Mouse (Mus musculus) c-Kit-positive CD71-positive TER-119-positive erythroid progenitor cells, embryonic 14.5 days (primary cell): Measurements from ENCODE around the gene Ttll2.
"Not testable (repeated sequence)": the region's sequence is repeated elsewhere in the genome, so short reads cannot be mapped to it uniquely, and the experiment has no call there.

Experiments used
- DNase-seq: peaks from one replicate; pipeline ENCODE4 v3.0.0-alpha.2; 2013; ENCODE audit warnings: low spot score

Ttll2 gene

DNA sequence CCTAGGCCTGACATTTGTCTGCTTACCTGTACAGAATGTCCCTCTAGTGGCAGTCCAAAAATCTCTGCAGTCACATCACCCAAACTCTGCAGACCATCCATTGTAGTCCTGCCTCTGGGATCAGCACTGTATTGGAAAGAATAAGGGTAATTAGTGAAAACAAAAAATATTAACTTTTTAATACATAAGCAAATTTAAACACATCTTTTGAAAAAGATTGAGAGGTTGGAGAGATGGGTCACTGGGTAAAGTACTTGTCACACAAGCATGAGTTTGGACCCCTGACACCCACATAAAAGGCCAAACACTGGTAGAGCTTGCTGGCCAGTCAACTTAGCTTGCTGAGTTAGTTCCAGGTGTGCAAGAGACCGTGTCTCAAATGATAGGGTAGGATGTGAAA, at the start of gene Ttll2:
Gene Ttll2 (minus strand): TSS at position 101 of the 400 bp plus-strand sequence.
- DNase-seq: not testable (repeated sequence)

DNA sequence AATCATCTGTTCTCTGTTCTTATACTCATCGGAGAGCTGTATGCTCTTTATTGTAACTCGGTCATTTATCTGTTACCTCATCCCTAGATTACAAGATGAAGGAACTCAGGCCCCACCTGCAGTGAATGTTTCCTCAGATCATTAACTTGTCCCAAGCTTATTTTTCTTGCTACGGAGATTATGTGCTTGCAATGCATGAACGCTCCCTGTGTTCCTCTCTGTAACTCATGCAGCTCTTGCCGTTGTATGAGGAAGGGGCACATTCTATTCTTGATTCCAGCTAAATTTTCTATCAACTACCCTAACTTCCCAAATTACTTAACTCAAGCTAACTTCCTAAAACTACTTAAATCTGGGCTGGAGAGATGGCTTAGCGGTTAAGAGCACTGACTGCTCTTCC, 47.3 kb upstream of the Ttll2 start:
- not testable (repeated sequence) for DNase-seq

DNA sequence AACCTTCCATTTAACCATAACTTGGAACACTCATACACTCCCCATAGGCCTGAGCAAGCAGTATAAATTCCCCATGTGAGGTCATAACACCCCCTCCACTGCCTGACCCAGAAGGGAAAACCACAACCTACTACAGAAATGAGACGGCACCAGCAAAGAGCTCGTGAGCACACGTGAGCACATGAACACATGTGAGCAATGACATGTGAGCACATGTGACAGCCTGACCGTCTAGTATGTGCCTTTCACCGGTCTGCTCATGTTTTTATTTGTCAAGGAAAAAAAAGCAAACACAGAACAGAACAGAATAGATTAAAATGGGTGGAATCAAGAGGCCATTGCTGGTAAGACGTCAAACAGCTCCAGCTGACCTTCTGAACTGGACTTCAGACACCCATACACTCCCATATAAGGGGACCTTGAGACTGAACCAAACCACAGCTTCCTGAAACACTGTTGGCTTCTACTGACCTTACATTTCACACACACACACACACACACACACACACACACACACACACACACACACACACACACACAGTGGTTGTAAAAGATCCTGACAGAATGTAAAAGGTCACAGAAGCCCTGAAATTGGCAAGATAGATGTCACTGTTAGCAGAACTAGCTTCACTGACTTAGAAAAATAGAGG, 45.8 kb upstream of the Ttll2 start:
- not testable (repeated sequence) for DNase-seq

DNA sequence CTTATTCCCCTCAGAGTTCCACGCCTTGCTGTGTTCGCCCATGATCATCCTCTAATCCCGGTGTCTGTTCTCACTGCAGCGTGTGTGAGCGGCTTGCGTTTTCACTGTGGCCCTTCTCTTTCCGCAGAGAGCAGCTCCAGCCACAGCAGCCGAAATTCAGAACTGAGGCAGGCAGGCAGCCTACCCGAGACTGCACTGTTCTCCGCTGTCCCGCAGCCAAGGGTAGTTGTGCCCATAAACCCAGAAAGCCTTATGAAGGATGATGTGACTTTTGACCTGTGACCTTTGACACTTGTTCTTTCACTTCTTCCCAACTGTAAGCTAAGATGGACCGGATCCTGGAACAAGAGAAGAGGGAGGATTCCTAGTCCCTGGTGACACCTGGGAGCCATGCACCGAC, 44.6 kb upstream of the Ttll2 start:
- not testable (repeated sequence) for DNase-seq

DNA sequence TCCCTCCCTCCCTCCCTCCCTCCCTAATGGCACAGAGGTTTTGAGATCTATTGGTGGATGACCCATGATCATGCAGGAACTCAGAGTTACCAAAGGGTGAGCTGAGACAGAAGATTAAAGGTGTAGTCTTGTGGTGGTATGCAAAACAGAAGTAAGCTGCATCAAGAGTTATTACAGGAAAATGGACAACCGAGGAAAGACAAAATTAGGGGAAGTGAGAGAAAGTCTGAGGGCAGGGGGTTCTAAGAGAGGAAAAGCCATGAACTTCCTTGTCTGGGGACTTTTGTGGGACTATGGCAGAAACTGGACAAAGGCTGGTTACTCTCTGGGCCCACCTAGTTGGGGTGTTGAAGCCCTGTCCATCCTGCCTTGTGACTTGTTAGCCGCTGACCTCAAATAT, 43.8 kb upstream of the Ttll2 start:
- not testable (repeated sequence) for DNase-seq

DNA sequence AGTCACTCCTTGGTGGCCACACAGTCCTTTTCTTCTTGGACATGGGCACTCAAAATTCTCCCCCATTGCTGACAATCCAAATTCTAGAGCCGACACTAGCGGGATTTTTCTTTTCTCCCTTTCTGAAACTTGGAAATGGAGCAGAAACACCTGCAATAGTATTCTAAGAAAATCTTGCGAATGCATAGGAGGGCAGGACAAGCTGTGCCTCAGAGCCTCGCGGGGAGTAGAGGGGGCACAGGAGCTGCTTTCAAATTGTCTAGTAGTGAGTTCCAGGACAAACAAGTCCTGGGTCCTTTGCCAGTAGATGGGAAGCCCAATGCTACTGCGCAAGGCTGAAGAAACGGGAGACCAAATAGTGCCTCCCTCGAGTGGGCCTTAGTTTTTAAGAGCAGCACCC, 43.2 kb upstream of the Ttll2 start:
- not testable (repeated sequence) for DNase-seq

DNA sequence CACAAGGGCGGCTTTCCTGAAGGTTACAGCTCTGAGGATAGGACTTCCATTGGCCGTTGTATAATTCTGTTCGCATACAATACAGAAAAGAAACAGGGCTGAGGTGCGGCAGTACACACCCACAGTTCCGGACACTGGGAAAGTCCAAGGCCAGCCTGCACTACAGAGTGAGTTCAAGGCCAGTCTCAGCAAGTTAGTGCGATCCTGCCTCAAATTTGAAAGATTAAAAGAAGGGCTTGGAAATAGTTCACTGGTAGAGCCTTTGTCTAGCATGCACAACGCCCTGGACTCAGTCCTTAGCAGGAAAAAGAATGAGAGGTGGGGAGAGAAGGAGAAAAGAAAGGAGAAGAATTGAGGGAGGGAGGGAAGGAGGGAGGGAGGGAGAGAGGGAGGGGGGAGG, 42.6 kb upstream of the Ttll2 start:
- DNase-seq: not testable (repeated sequence)

DNA sequence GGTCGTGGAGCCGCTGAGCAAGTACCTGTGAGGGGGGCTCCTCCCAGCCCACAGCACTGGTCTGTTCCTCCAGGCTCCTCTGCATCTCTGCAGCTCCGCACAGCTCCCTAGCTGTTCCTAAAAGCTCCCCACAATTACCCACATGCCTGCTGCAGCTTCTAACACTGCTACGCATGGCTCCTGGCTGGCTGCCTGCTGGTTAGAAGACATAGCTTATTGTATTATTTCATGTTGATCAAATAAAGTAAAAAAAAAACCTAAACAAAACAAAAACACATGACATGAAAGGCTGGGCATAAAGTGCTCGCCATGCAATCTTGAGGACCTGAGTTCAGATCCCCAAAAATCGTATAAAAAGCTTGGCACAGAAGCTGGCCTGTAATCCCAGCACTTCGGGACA, 37.4 kb upstream of the Ttll2 start:
- not testable (repeated sequence) for DNase-seq

DNA sequence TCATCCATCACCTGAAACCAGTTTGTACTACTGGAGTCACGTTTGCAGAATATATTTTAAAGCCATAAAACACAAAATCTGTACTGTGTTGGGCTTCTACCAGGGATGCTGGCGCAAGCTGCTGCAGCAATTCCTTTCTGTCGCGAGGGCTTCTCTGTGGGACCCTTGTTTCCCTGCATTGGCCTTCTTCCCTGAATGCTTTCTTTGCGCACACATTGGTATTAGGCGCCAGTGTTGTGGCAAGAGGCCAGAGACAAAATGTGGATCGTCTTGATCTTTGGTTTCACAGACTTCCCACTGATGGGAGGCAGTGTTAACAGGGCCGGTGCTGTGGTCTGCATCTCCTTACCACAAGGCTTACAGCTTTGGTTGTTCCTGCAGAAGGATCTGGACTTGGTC, 36.5 kb upstream of the Ttll2 start:
- DNase-seq: not testable (repeated sequence)

DNA sequence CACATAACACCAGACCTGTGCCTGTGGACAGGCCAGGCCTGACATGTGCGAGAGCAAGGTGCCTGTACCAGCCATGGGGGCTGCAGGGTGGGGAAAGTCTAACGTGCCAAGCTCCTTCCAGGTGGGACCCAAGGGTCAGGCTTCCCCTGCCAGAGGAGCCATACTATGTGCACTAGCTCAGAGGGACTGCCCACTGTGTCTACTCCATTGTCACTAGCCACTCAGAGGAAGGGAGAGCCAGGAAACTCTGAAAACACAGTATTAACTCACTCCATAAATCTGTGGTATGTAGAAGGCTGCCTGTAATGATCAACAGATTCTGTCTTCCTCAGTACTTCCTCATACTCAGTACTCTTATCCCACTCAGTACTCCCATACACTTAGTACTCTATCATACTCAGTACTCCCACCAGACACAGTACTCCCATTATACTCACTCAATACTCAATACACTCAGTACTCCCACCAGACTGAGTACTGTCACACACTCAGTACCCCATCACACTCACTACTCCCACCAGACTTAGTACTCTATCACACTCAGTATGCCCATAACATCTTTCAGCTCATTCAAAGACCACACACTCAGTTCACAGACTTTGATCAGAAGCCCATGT, 36.0 kb upstream of the Ttll2 start:
- DNase-seq: not testable (repeated sequence)

DNA sequence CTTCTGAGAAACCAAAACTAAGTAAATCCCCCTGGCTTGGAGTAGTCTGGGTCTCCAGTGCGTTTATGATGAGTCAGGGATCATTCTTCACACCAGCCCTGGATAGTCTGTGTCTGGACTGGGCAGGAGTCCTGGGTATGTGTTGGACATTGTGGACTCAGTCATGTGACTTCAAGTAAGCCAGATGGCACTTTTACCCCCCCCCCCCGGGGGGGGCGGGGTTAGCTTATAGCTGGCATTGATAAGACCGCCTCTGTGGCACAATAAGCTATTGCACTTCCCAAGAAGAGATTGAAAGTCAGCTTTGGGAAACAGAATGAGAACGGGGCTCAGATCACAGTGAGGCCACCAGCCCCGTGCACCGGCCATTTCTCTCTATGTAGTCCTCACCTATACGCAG, 33.5 kb upstream of the Ttll2 start:
- DNase-seq: not testable (repeated sequence)

DNA sequence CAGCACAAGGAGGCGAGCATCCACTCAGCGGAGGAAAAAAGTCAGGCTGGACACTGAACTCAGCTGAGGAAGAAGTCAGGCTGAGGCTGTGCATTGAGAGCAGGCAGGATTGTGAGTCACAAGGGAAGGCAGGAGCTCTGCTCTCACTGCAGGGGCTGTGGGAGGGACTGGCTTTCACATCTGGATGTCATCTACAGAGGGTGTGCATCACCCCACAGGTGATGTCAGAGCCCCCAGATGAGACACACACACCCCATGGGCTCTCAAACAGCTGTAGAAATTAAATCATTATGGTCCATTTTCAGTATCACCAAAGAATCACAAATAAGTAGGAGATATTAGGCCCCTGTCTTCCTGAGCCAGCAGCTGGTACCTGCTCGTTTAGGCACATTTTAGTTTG, 32.9 kb upstream of the Ttll2 start, which contains the start of gene Unc93a2:
Gene Unc93a2 (minus strand): TSS at position 101 of the 400 bp plus-strand sequence.
- not testable (repeated sequence) for DNase-seq

DNA sequence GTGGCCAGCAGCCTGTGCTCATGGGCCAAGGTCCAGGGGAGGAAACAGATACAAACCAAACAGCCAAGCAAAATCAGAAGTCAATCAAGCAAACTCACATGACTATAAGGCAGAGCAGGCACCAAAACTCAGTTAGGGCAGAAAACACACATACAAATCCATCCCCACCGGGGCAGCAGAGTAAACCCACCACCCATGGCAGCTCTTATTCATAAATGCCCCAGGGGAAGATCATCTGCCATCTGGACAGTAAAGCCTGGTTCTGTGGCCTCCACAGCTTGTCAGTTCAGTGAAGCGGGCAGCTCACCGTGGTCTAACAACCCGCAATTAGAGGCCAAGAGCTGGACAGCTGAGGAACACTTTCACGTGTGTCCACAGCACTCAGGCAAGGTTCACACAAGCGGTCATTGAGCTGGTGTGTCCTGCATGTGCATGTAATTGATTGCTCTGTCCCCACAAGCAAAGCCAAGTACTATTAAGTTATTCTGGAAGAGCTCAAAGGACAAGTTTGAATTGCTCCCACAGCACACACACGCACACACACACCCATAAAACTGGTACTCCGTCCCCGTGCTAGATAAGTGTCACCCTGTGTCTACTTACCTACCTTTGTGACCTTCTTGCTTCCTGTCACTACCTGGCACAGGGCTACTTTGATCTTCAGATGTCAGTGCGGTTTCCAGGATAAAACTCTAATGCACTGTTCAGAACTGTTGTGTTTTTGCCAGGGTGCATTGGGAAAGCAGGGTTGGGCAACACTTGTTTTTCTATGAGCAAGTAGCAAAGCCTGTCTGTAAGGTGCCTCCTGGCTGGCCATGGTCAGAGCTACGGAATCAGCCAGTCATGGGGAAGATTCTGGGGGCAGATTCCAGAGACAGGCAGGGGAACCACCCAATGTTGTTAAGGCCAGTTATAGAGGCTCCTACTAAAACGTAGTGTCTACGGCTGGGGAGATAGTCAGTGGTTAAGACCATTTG, 31.0 kb upstream of the Ttll2 start:
- DNase-seq: not testable (repeated sequence)

DNA sequence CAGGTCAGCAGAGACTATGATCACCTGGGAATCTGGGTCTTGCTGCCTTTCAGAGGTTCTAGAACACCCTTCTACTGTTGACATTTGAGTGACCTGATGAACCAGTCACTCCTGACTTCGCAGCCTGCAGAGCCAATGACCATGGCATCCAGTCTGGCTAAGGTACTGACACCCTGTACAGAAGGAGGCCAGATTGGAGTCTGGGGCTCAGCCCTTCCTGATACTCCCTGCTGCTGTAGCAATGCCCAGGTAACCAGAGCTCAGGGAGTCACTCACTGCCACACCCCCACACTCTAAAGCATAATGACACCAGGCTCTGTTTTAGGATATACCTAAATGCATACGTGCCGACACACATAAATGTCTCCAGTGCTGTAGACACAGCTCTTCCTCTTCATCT, 30.2 kb upstream of the Ttll2 start:
- DNase-seq: not testable (repeated sequence)

DNA sequence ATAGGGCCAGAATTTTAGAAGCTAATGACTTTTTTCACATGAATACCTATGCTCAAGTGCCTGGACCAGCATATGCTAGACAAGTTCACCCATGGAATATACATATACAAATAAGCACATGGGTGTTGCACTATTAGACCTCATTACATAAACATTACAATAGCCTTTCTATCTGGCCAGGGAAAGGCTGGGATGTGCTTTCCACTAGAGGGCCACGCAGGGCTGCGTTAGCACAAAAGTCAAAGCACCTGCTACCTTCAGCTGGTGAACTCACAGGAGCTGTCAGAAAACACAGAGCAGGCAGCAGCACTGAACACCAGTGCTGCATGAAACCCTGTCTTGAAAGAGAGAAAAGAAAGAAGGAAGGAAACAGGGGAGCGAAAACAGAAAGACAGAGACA, 25.4 kb upstream of the Ttll2 start:
- DNase-seq: not testable (repeated sequence)

DNA sequence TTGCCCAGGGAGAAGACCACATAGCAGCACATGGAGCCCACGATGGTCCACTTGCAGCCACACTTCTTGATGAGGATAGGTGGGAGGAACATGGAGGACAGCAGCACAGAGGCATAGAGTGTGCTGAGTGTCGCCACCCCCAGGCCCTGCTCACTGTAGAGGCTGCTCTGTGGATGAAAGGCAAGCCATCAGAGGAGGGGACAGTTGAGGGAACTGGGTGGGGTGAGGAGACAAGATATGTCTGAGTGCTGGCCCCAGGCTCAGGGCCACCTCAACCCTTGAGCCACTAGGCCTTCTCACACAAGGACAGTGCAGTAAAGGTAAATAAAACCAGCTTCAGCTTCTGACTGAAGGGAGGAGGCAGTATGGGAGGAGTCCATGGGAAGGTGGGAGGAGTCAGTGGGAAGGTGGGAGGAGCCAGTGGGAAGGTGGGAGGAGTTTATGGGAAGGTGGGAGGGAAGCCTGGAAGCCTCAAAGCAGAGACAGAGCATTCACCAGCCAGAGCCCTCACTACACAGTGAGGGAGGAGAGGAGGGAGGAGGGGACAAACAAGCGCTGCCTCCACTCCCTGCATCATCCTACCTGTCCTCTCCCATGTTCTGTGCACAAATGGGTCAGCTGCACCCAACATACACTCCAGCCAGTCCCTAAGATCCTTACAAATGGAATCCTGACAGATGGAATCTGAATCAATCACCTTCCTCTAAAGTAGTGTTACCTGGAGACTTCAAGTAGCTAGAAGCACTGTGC, 24.6 kb upstream of the Ttll2 start:
- not testable (repeated sequence) for DNase-seq

DNA sequence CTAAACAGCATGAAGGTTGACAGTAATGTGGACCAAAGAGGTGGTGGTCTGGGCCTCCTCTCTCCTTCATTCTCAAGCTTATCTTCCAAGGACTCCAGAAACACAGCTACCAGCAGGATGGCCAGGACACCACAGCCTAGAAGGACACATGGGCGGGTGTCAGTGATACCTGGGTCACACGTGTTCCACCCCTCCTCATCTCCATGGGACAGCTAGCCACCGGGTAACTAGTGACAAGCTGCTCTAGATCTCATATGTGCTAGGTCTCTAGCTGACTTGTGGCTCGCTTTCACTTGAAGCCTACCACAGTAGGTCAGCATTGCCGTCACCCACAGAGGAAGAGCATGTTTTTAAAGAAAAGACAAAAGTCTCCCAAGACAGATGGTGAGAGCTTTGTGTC, 19.4 kb upstream of the Ttll2 start, which contains the start of gene Gm49630:
Gene Gm49630 (minus strand): TSS at position 101 of the 400 bp plus-strand sequence.
- DNase-seq: not testable (repeated sequence)

DNA sequence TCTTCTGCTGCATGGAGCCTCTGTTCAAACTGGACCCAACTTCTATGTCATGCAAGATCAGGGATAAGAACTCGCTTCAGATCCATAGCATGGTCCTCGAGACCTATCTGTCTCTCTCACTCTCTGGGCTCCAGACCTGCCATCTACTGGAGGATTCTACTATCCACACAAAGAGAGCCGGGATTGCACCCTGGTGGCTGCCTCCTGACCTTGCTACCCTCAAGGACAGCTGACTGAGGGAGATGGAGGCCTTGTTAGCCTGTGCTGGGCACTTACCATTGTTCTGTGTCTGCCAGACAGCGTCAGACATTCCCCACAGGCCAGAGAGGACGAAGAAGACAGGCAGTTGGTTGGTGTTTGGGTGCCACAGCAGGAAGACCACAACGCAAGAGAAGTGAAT, 16.9 kb upstream of the Ttll2 start:
- not testable (repeated sequence) for DNase-seq

DNA sequence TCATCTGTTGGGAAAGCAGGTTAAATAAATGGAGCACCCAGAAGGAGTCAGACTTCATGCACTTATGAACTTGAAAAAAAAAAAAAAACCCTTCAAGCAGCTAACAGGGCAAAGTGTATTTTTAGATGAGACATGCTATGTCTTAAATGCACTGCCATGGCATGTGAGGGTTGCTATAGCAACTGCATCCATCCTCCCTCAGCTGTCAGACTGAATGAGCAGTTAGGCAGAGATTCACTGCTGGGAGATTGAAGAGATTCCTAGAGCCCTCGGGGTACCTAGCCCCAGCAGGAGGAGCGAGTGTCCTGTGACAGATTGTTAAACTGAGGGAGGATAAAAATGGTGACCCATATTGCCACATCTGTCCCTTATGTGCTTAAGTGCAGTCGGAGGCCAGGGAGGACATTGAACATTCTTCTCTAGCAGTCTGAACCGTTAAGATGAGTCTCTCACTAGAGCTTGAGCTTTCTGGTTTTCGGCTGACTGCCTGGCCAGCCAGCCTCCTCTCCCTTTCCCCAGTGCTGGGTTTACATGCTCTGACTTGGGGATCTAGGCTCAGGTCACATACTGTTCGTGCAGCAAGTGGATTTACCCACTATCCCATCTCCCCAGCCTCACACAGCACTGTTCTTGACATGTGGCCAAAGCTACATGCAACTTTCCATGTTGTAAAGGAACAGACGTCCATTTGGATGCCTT, 14.3 kb upstream of the Ttll2 start:
- DNase-seq: not testable (repeated sequence)

DNA sequence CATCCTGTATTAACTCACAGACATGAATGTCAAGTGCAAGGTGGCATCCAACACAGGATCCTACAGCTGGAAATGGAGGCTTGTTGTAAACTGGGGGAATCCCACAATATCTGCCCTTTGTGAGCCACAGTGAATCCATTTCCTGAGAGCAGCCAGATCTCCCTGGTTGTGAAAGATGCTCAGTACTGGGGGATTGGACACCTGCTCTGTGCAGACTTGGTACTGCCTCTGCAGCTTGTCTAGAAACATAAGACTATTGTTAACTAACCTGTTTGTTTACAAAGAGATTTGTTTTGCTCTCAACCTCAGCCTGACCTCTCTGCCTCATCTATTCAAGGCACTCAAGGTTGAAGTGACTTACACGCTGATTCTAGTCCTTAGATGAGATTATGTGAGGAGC, 13.8 kb upstream of the Ttll2 start:
- DNase-seq: not testable (repeated sequence)

DNA sequence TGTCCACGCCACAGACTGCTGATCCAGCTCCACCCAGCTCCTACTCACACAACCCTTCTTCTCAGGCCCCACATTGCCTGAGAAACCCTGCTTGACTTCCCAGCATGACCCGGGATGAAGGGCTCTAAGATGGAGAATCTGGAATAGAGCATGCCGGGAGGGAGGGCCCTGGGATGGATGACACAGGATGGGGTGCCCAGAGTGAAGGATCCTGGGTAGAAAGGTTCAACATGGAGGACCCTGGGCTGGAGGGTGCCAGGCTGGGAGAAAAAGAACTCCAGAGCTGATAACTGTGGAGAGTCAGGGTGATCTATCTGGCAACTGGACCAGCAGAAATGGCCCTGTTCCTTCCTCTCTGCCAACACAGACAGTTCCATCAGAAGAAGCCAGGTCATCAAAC, 13.1 kb upstream of the Ttll2 start:
- not testable (repeated sequence) for DNase-seq
